Mouse (Mus musculus) regulatory T cell (primary cell): ENCODE measurements at regions not wholly inside any gene's neighbourhood (a gene's known extent, or its start where the extent isn't known, plus 50 kb on each side); places are given as distances from the start of the nearest gene placed in this dataset.

Source experiments
- in situ Hi-C: fragments of 300-600 bp; cut with MboI, MseI; formaldehyde crosslinking; loops from one replicate; pipeline ENCODE4 v1.15.1; 2025; ENCODE audit warnings: high pct_unique_total_duplicates

- in situ Hi-C loops = no loop called here
Observed at GRCm38 (mm10) chr13:102132154-102132553, 364.1 kb upstream of the Pik3r1 start.

- in situ Hi-C loops = no loop called here
Observed at GRCm38 (mm10) chr13:102132696-102133095, 364.7 kb upstream of the Pik3r1 start.

- in situ Hi-C loops = no loop called here
Observed at GRCm38 (mm10) chr13:102135210-102135609, 367.2 kb upstream of the Pik3r1 start.

- in situ Hi-C loops = no loop called here
Observed at GRCm38 (mm10) chr13:102142986-102143385, 375.0 kb upstream of the Pik3r1 start.

- in situ Hi-C loops = no loop called here
Observed at GRCm38 (mm10) chr13:102143848-102144247, 375.8 kb upstream of the Pik3r1 start.

- in situ Hi-C loops = no loop called here
Observed at GRCm38 (mm10) chr13:102148039-102148438, 380.0 kb upstream of the Pik3r1 start.

- in situ Hi-C loops = no loop called here
Observed at GRCm38 (mm10) chr13:102153785-102154608, 386.0 kb upstream of the Pik3r1 start.

GRCm38 (mm10) chr13:102154609-102154899 is 386.5 kb upstream of the Pik3r1 start:
- in situ Hi-C loops = no loop called here

- in situ Hi-C loops = no loop called here
Observed at GRCm38 (mm10) chr13:102157369-102158130, 389.5 kb upstream of the Pik3r1 start.

- in situ Hi-C loops = no loop called here
Observed at GRCm38 (mm10) chr13:102173382-102174234, 405.6 kb upstream of the Pik3r1 start.

- in situ Hi-C loops = no loop called here
Observed at GRCm38 (mm10) chr13:102174431-102174830, 406.4 kb upstream of the Pik3r1 start.

GRCm38 (mm10) chr13:102174896-102175295 is 406.9 kb upstream of the Pik3r1 start:
- in situ Hi-C loops = no loop called here

- in situ Hi-C loops = no loop called here
Observed at GRCm38 (mm10) chr13:102175406-102175805, 407.4 kb upstream of the Pik3r1 start.

- in situ Hi-C loops = no loop called here
Observed at GRCm38 (mm10) chr13:102176456-102176855, 408.4 kb upstream of the Pik3r1 start.

GRCm38 (mm10) chr13:102194716-102195115 is 426.7 kb upstream of the Pik3r1 start:
- in situ Hi-C loops = loop anchor here (10.0 kb wide), 1 partner anchor 870 kb away; no protein-coding TSS in a partner anchor

GRCm38 (mm10) chr13:102202301-102202700 is 434.3 kb upstream of the Pik3r1 start:
- in situ Hi-C loops = no loop called here

GRCm38 (mm10) chr13:102218486-102218885 is 450.5 kb upstream of the Pik3r1 start:
- in situ Hi-C loops = no loop called here

GRCm38 (mm10) chr13:102231048-102231447 is 462.3 kb upstream of the Cd180 start:
- in situ Hi-C loops = no loop called here

GRCm38 (mm10) chr13:102232291-102232936 is 460.9 kb upstream of the Cd180 start:
- in situ Hi-C loops = no loop called here

- in situ Hi-C loops = no loop called here
Observed at GRCm38 (mm10) chr13:102250884-102251283, 442.5 kb upstream of the Cd180 start.

GRCm38 (mm10) chr13:102251709-102252108 is 441.6 kb upstream of the Cd180 start:
- in situ Hi-C loops = no loop called here
